ENCODE assay signal across 18 mouse cellular contexts in genomic region chr2:120207926-120208325, GRCm38 (mm10). TPM values are rescaled to one million over a fixed set of nuclear protein-coding genes. Genes with fewer than 3 reads are reported as not detected.
"Had no signal": no experiment of that assay in that cellular context is flagged by ENCODE, and none has a peak within 500 bp of the region (broad histone marks: within the 10 kb centered on the region; RNA-seq: fewer than 3 reads in every experiment).

No protein-coding gene starts in this region.

- H3K4me3 ChIP-seq: kidney, embryonic 15.5 days; left cerebral cortex, adult 2 months; liver, embryonic 13.5 days; stomach, embryonic 15.5 days had no signal

- H3K27ac ChIP-seq: kidney, embryonic 15.5 days; left cerebral cortex, adult 2 months; liver, embryonic 13.5 days; stomach, embryonic 15.5 days had no signal

- DNase-seq: kidney, adult 8-10 months; kidney, postnatal 10 days; kidney, postnatal 36 days; layer of hippocampus, postnatal 36 days; liver, embryonic 13.5 days; lung, adult 2 months; lung, postnatal 14 days; midbrain, embryonic 14.5 days; right cerebral cortex, adult 18-20 months; right cerebral cortex, postnatal 14 days; right cerebral cortex, postnatal 4 days; thymus, postnatal 36 days had no signal

RNA-seq across cellular contexts. Expression of gene Pla2g4e, which starts 37.2 kb away (rescaled TPM):
- total RNA-seq: liver, adult 2 months; megakaryocyte progenitor cell, adult 5-6 weeks; megakaryocyte-erythroid progenitor cell, adult 5-6 weeks had no signal
